Mouse (Mus musculus): ENCODE data around the gene Crp. TPM values are rescaled to one million over a fixed set of nuclear protein-coding genes. Genes with fewer than 3 reads are reported as not detected.

Crp gene
- not detected for total RNA-seq (2023)

GRCm38 (mm10) chr1:172697844-172698243 lies at the start of gene Crp:
Gene Crp, plus strand, starts transcription at chr1:172698055.

Other genes with a start within 250 kb of the Crp start
- 0.59 TPM for gene Slamf9, start 222.7 kb upstream of the Crp start, total RNA-seq (2023)
- gene Igsf9, start 216.3 kb upstream of the Crp start, total RNA-seq (2023) = 1.3 TPM
- gene Tagln2, start 198.0 kb upstream of the Crp start, total RNA-seq (2023) = 182 TPM
- gene Cfap45, start 177.3 kb upstream of the Crp start, total RNA-seq (2023) = 0.47 TPM
- gene Vsig8, start 142.1 kb upstream of the Crp start, total RNA-seq (2023) = not detected
- 0.56 TPM for gene Slamf8, start 107.5 kb upstream of the Crp start, total RNA-seq (2023)
- gene Fcrl6, start 95.5 kb upstream of the Crp start, total RNA-seq (2023) = not detected
- gene Dusp23, start 65.1 kb upstream of the Crp start, total RNA-seq (2023) = 0.94 TPM
- not detected for gene Apcs, start 197.0 kb downstream of the Crp start, total RNA-seq (2023)